8 mouse cellular contexts compared by ENCODE assay signal in the genomic region with DNA sequence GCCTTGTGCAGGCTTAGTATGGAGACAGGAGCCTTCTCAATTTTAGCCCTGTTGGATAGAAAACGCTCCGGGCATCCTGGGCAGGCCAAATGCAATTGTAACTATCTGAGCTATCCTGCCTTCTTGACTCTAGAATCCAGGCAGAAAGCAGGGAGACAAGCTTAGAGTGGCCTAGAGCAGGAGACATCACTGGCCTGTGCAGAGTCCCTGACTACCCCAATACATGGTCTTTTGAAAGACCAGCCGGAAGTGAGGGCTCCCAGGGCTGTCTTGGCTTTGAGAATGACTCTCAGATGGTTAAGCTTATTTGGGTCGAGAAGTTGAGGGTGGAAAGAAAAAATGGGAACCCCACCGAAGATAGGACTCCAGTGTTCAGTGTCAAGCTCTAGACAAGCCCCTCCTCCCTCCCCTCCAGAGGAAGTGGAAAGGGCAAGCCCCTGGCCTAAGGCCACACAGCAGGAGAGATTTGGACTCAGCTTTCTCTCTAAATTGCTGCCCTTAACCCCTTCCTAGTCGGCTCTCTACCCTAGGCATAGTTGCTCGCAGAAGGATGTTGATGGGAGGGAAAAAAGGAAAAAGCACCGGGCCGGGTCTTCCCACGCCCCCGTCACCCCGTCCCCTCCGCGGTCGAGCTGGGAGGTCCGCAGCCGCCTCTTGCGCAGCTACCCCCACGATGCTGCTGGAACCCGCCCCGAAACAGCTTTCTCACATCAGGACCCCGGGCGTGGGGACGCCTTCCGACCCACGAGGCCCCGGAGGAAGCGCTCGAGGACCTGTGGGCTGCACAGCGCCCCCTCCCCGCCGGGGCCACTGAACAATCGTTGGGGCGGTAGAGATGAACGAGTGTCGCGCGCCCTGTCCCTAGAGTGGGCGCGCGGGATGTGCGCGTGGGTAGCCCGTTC.
DNase-seq lines count a peak whose midpoint lies in the region; ATAC-seq and TF ChIP-seq lines count a peak whose summit lies in the region.

No protein-coding gene starts in this region.

- no peak for TF ChIP-seq CTCF in cortical plate, adult 2 months (IDR thresholded peaks at IDR 0.05; ENCODE audit: extremely low read depth, insufficient read depth, low read length)
- TF ChIP-seq CTCF in liver, postnatal 0 days (IDR thresholded peaks at IDR 0.05; ENCODE audit: low read depth) = peak; percentile 34
- no peak for TF ChIP-seq CTCF in olfactory bulb, adult 2 months (IDR thresholded peaks at IDR 0.05; ENCODE audit: insufficient read depth, low read depth, low read length)

- H3K4me1 ChIP-seq in cortical plate, adult 2 months (ENCODE audit: control insufficient read depth, insufficient read depth, low read length) = peaks cover 15% of the 10 kb centered on the region
- H3K4me1 ChIP-seq in intestine, embryonic 16.5 days (ENCODE audit: control insufficient read depth, insufficient read depth, low read length) = peaks cover 40% of the 10 kb centered on the region
- H3K4me1 ChIP-seq in liver, postnatal 0 days (ENCODE audit: insufficient read depth) = peaks cover 19% of the 10 kb centered on the region
- H3K4me1 ChIP-seq in olfactory bulb, adult 2 months (ENCODE audit: control insufficient read depth, insufficient read depth, low read length) = peaks cover 53% of the 10 kb centered on the region

- peak overlapping the region; percentile 85 for H3K9ac ChIP-seq in intestine, embryonic 16.5 days (ENCODE audit: low read depth, low read length)
- H3K9ac ChIP-seq in liver, postnatal 0 days (replicated peaks) = peak overlapping the region; percentile 49

- H3K4me3 ChIP-seq in cortical plate, adult 2 months (ENCODE audit: insufficient read depth, low read length) = peak overlapping the region; percentile 21
- H3K4me3 ChIP-seq in intestine, embryonic 16.5 days (ENCODE audit: low read length) = peak overlapping the region; percentile 52
- H3K4me3 ChIP-seq in liver, postnatal 0 days (ENCODE audit: low read depth, low read length) = peak overlapping the region; percentile 43
- peak overlapping the region; percentile 45 for H3K4me3 ChIP-seq in olfactory bulb, adult 2 months (ENCODE audit: insufficient read depth, low read depth, low read length)

- no peaks in the 10 kb centered on the region for H3K36me3 ChIP-seq in intestine, embryonic 16.5 days (ENCODE audit: control insufficient read depth, insufficient read depth, low read length)
- H3K36me3 ChIP-seq in liver, postnatal 0 days (replicated peaks; ENCODE audit: insufficient read depth, low read length) = no peaks in the 10 kb centered on the region

- TF ChIP-seq POLR2A in cortical plate, adult 2 months (IDR thresholded peaks at IDR 0.05; ENCODE audit: extremely low read depth, insufficient read depth, low read length) = no peak
- TF ChIP-seq POLR2A in olfactory bulb, adult 2 months (IDR thresholded peaks at IDR 0.05; ENCODE audit: insufficient read depth, low read depth, low read length) = no peak

- no peaks in the 10 kb centered on the region for H3K27me3 ChIP-seq in intestine, embryonic 16.5 days (replicated peaks; ENCODE audit: control insufficient read depth, insufficient read depth, low read length)
- H3K27me3 ChIP-seq in liver, postnatal 0 days (ENCODE audit: insufficient read depth, low read length) = peaks cover 30% of the 10 kb centered on the region

- WGBS in intestine, embryonic 16.5 days = 4% methylated on average over 43 of the region's 44 CpGs
- 8% methylated on average over 42 of the region's 44 CpGs for WGBS in liver, postnatal 0 days (ENCODE audit: insufficient replicate concordance)
- whole genome bisulfite sequencing in olfactory bulb, adult 2 months = 4% methylated on average over 44 of the region's 44 CpGs

- peak; percentile 76 for DNase-seq in urinary bladder, postnatal 14 days (ENCODE audit: low spot score)
- DNase-seq in urinary bladder, postnatal 10 days (ENCODE audit: low spot score) = no peak
- peak; percentile 84 to 91 for DNase-seq in heart, adult 18-20 months
- no peak for DNase-seq in liver, postnatal 0 days
- no peak for DNase-seq in left cerebral cortex, postnatal 36 days (ENCODE audit: low spot score in 2 of 2)

- intact Hi-C loops in left cerebral cortex, postnatal 36 days (cut with DNase I) = loop anchor here (5.0 kb wide), 1 partner anchor 65 kb away; no protein-coding TSS in a partner anchor

- ATAC-seq in intestine, embryonic 16.5 days = peak; percentile 36
- ATAC-seq in liver, postnatal 0 days = peak; percentile 22; the same call in 1 of the 2 replicates

- peak overlapping the region; percentile 99 for H3K27ac ChIP-seq in cortical plate, adult 2 months (ENCODE audit: insufficient read depth, low read length)
- peak overlapping the region; percentile 99 for H3K27ac ChIP-seq in intestine, embryonic 16.5 days (ENCODE audit: low read length)
- H3K27ac ChIP-seq in liver, postnatal 0 days (ENCODE audit: low read depth) = peak overlapping the region; percentile 88
- peak overlapping the region; percentile 98 for H3K27ac ChIP-seq in olfactory bulb, adult 2 months (ENCODE audit: insufficient read depth, low read depth, low read length)

- H3K4me2 ChIP-seq in intestine, embryonic 16.5 days (ENCODE audit: low read depth, low read length) = peak overlapping the region; percentile 98
- peak overlapping the region; percentile 77 for H3K4me2 ChIP-seq in liver, postnatal 0 days (ENCODE audit: low read depth, low read length)

- H3K9me3 ChIP-seq in intestine, embryonic 16.5 days (ENCODE audit: control insufficient read depth, low read length) = 0 out of 2 replicates have a peak, but pooled peaks cover 3% of the 10 kb centered on the region
- no peaks in the 10 kb centered on the region for H3K9me3 ChIP-seq in liver, postnatal 0 days (ENCODE audit: low read length)

- no peak for TF ChIP-seq EP300 in liver, postnatal 0 days (IDR thresholded peaks at IDR 0.05; ENCODE audit: low read depth)

Comparison
In these comparisons a context has a peak if more than half of its experiments do, and no peak if none do; other contexts are left out.
1. DNase-seq: peak in urinary bladder, postnatal 14 days (single experiment) and heart, adult 18-20 months (2 of 2); none in urinary bladder, postnatal 10 days (single experiment), liver, postnatal 0 days (single experiment) and left cerebral cortex, postnatal 36 days (0 of 2).
2. Peak in every context shown above with its lines, with median percentiles within 50 percentile points of each other: H3K27ac ChIP-seq and H3K4me3 ChIP-seq.